8 mouse cellular contexts compared by ENCODE assay signal in genomic region chr12:119238696-119239415, GRCm38 (mm10). TPM values are rescaled to one million over a fixed set of nuclear protein-coding genes. Genes with fewer than 3 reads are reported as not detected.
DNase-seq lines count a peak whose midpoint lies in the region; ATAC-seq and TF ChIP-seq lines count a peak whose summit lies in the region.

Gene Itgb8 (minus strand): TSS chr12:119238802.

- H3K79me2 ChIP-seq in liver, adult 2 months (ENCODE audit: control insufficient read depth, insufficient read depth, low read length) = no peaks in the 10 kb centered on the region

- H3K9ac ChIP-seq in heart, embryonic 15.5 days = peak within 1 kb of the TSS; percentile 59
- H3K9ac ChIP-seq in liver, adult 2 months (ENCODE audit: low read depth, low read length) = peak within 1 kb of the TSS; percentile 53
- peak within 1 kb of the TSS; percentile 77 for H3K9ac ChIP-seq in midbrain, embryonic 16.5 days (ENCODE audit: low read depth, low read length)
- H3K9ac ChIP-seq in stomach, embryonic 16.5 days (ENCODE audit: low read length) = peak within 1 kb of the TSS; percentile 79

- peak; percentile 95 for ATAC-seq in heart, embryonic 15.5 days (replicated peaks; ENCODE audit: insufficient number of reproducible peaks, insufficient read depth, low FRiP score, low read depth)
- peak; percentile 95 for ATAC-seq in midbrain, embryonic 16.5 days
- ATAC-seq in stomach, embryonic 16.5 days (ENCODE audit: insufficient read depth, low FRiP score) = peak; percentile 95

- WGBS in heart, embryonic 15.5 days = 2% methylated on average over 29 of the region's 29 CpGs
- WGBS in liver, adult 2 months = 5% methylated on average over 29 of the region's 29 CpGs
- under 1% methylated on average over 29 of the region's 29 CpGs for WGBS in midbrain, embryonic 16.5 days
- 3% methylated on average over 29 of the region's 29 CpGs for WGBS in stomach, embryonic 16.5 days

- no peak for TF ChIP-seq POLR2A in liver, adult 2 months (IDR thresholded peaks at IDR 0.05; ENCODE audit: extremely low read depth, insufficient read depth, low read length)

- H3K27me3 ChIP-seq in heart, embryonic 15.5 days = 0 out of 2 replicates have a peak, but pooled peaks cover 2% of the 10 kb centered on the region
- peaks cover 15% of the 10 kb centered on the region; the same call in 1 of the 2 replicates for H3K27me3 ChIP-seq in liver, adult 2 months (ENCODE audit: control insufficient read depth, insufficient read depth, low read length)
- H3K27me3 ChIP-seq in midbrain, embryonic 16.5 days (ENCODE audit: control insufficient read depth, insufficient read depth, low read depth, low read length) = no peaks in the 10 kb centered on the region
- H3K27me3 ChIP-seq in stomach, embryonic 16.5 days (ENCODE audit: control insufficient read depth, insufficient read depth, low read length) = no peaks in the 10 kb centered on the region

- H3K9me3 ChIP-seq in heart, embryonic 15.5 days (replicated peaks) = no peaks in the 10 kb centered on the region
- no peaks in the 10 kb centered on the region for H3K9me3 ChIP-seq in midbrain, embryonic 16.5 days (replicated peaks; ENCODE audit: control insufficient read depth, low read length, poor library complexity, severe bottlenecking)
- H3K9me3 ChIP-seq in stomach, embryonic 16.5 days (replicated peaks; ENCODE audit: control insufficient read depth, low read length) = no peaks in the 10 kb centered on the region

- H3K4me1 ChIP-seq in heart, embryonic 15.5 days (replicated peaks) = peaks cover 15% of the 10 kb centered on the region
- H3K4me1 ChIP-seq in liver, adult 2 months (ENCODE audit: control insufficient read depth, insufficient read depth, low read length) = no peaks in the 10 kb centered on the region
- peaks cover 25% of the 10 kb centered on the region for H3K4me1 ChIP-seq in midbrain, embryonic 16.5 days (ENCODE audit: control insufficient read depth, insufficient read depth, low read length)
- peaks cover 5% of the 10 kb centered on the region; the same call in 1 of the 2 replicates for H3K4me1 ChIP-seq in stomach, embryonic 16.5 days (ENCODE audit: control insufficient read depth, insufficient read depth, low read length)

- H3K36me3 ChIP-seq in heart, embryonic 15.5 days = no peaks in the 10 kb centered on the region
- H3K36me3 ChIP-seq in liver, adult 2 months (ENCODE audit: control insufficient read depth, insufficient read depth, low read length) = no peaks in the 10 kb centered on the region
- no peaks in the 10 kb centered on the region for H3K36me3 ChIP-seq in midbrain, embryonic 16.5 days (ENCODE audit: control insufficient read depth, insufficient read depth, low read length)
- no peaks in the 10 kb centered on the region for H3K36me3 ChIP-seq in stomach, embryonic 16.5 days (ENCODE audit: control insufficient read depth, insufficient read depth, low read length)

- H3K4me2 ChIP-seq in heart, embryonic 15.5 days = peak within 1 kb of the TSS; percentile 90
- H3K4me2 ChIP-seq in midbrain, embryonic 16.5 days (ENCODE audit: low read length) = peak within 1 kb of the TSS; percentile 57
- peak within 1 kb of the TSS; percentile 90 for H3K4me2 ChIP-seq in stomach, embryonic 16.5 days (ENCODE audit: low read depth, low read length)

- peak within 1 kb of the TSS; percentile 81 for H3K27ac ChIP-seq in heart, embryonic 15.5 days
- H3K27ac ChIP-seq in liver, adult 2 months (replicated peaks; ENCODE audit: insufficient read depth, low read depth, low read length) = peak within 1 kb of the TSS; percentile 16
- peak within 1 kb of the TSS; percentile 95 for H3K27ac ChIP-seq in midbrain, embryonic 16.5 days (ENCODE audit: low read length)
- H3K27ac ChIP-seq in stomach, embryonic 16.5 days (ENCODE audit: low read length) = peak within 1 kb of the TSS; percentile 84

- no peak for TF ChIP-seq CTCF in liver, adult 2 months (IDR thresholded peaks at IDR 0.05; ENCODE audit: low read depth, low read length)

- peak within 1 kb of the TSS; percentile 77 for H3K4me3 ChIP-seq in heart, embryonic 15.5 days
- peak within 1 kb of the TSS; percentile 52 for H3K4me3 ChIP-seq in liver, adult 2 months (ENCODE audit: insufficient read depth, low read depth, low read length)
- H3K4me3 ChIP-seq in midbrain, embryonic 16.5 days (ENCODE audit: low read depth, low read length) = peak within 1 kb of the TSS; percentile 58
- peak within 1 kb of the TSS; percentile 70 for H3K4me3 ChIP-seq in stomach, embryonic 16.5 days (replicated peaks; ENCODE audit: low read length)

- peak; percentile 91 for DNase-seq in CD4-positive, CD25-positive, alpha-beta regulatory T cell, adult 2 months (ENCODE audit: low read depth, low spot score)
- DNase-seq in adrenal gland, postnatal 4 days (ENCODE audit: low spot score in 2 of 2) = peak; percentile 3 to 11
- peak; percentile 54 for DNase-seq in fat pad, adult 2 months (ENCODE audit: extremely low read depth, low read depth, low spot score)
- peak; percentile 84 for DNase-seq in kidney, postnatal 14 days
- no peak for DNase-seq in liver, adult 2 months (ENCODE audit: extremely low read depth, low read depth, low spot score)

RNA-seq across cellular contexts. Expression of gene Itgb8, which starts in this region (rescaled TPM):
- total RNA-seq in adrenal gland, postnatal 4 days (2021) = 1 to 10 TPM; 3.6 to 6.2 TPM
- 2.9 and 3.1 TPM in 2 replicates for polyA plus RNA-seq in heart, embryonic 15.5 days (2015; fragmentation: Nextera tagmentation; extraction: Ambion mirVana)
- 0.37 and 0.47 TPM in 2 replicates for total RNA-seq in liver, adult 2 months (2014; rRNA removed)
- polyA plus RNA-seq in liver, adult 2 months (2012; rRNA removed) = 0.01 TPM in 1 of 2 replicates, not detected in the other
- polyA plus RNA-seq in midbrain, embryonic 16.5 days (2015; fragmentation: Nextera tagmentation; extraction: Ambion mirVana) = 10.3 and 10.9 TPM in 2 replicates
- polyA plus RNA-seq in stomach, embryonic 16.5 days (2015; fragmentation: Nextera tagmentation; extraction: Ambion mirVana) = 3.5 TPM in 2 replicates

Comparison
In these comparisons a context has a peak if more than half of its experiments do, and no peak if none do; other contexts are left out.
1. H3K27ac ChIP-seq: peak in every context shown above with its lines; median percentile 95 in midbrain, embryonic 16.5 days; 84 in stomach, embryonic 16.5 days; 81 in heart, embryonic 15.5 days; 16 in liver, adult 2 months.